Mouse (Mus musculus) kidney, postnatal 0 days (tissue): ENCODE measurements at regions not wholly inside any gene's neighbourhood (a gene's known extent, or its start where the extent isn't known, plus 50 kb on each side); places are given as distances from the start of the nearest gene placed in this dataset.

ENCODE experiments used
- ATAC-seq: fragments of 200-750 bp; cut with Nextera tagmentation; replicated peaks from 2 replicates; pipeline ENCODE4 v1.8.0; 2017; ENCODE audit warnings: low read depth, moderate number of reproducible peaks, moderate TSS enrichment, moderate library complexity; ENCODE audit not compliant: low FRiP score
- DNase-seq: peaks from one replicate; pipeline ENCODE4 v3.0.0-alpha.2; 2016; ENCODE audit warnings: low spot score
- H3K27ac ChIP-seq: fragments of 300-500 bp; sonication (generic); 2 replicates; pipeline ENCODE4 v1.5.1; 2014; ENCODE audit warnings: mild to moderate bottlenecking
- H3K27me3 ChIP-seq: fragments of 300-500 bp; sonication (generic); 2 replicates; pipeline ENCODE4 v1.6.1; 2014; ENCODE audit warnings: low read length, mixed read lengths; ENCODE audit not compliant: insufficient read depth
- H3K36me3 ChIP-seq: fragments of 300-500 bp; sonication (generic); 2 replicates; pipeline ENCODE4 v1.6.1; 2014; ENCODE audit warnings: low read length, mixed read lengths; ENCODE audit not compliant: insufficient read depth
- H3K4me1 ChIP-seq: fragments of 300-500 bp; sonication (generic); replicated peaks from 2 replicates; pipeline ENCODE4 v1.6.1; 2014; ENCODE audit warnings: antibody characterized with exemption, low read length, mixed read lengths; ENCODE audit not compliant: insufficient read depth
- H3K4me2 ChIP-seq: fragments of 300-500 bp; sonication (generic); 2 replicates; pipeline ENCODE4 v1.6.1; 2014; ENCODE audit warnings: mild to moderate bottlenecking, low read length, moderate library complexity, mixed read lengths
- H3K4me3 ChIP-seq: fragments of 300-500 bp; sonication (generic); replicated peaks from 2 replicates; pipeline ENCODE4 v1.5.1; 2014; ENCODE audit warnings: low read depth, low read length
- H3K9ac ChIP-seq: fragments of 300-500 bp; sonication (generic); 2 replicates; pipeline ENCODE4 v1.6.1; 2014; ENCODE audit warnings: low read depth, low read length
- H3K9me3 ChIP-seq: fragments of 300-500 bp; sonication (generic); replicated peaks from 2 replicates; pipeline ENCODE4 v1.6.1; 2016; ENCODE audit warnings: low read length, inconsistent platforms, mixed read lengths
- CTCF ChIP-seq: IDR thresholded peaks from 2 replicates; pipeline ENCODE4 v1.5.1; 2016; ENCODE audit warnings: antibody characterized with exemption, low read depth, mild to moderate bottlenecking, moderate library complexity
- WGBS: fragments of 180-500 bp; shearing (Covaris S2); extraction: QIAGEN DNeasy Blood & Tissue Kit; methylation state at CpG from one replicate; pipeline ENCODE4 v1.1.7; 2014; 5-methylcytosine and 5-hydroxymethylcytosine counted together

- no peaks in the 10 kb centered on the region for H3K36me3 ChIP-seq
- no peak overlapping the region for H3K4me3 ChIP-seq
- no peaks in the 10 kb centered on the region for H3K9me3 ChIP-seq
- H3K27ac ChIP-seq, result 0 out of 2 replicates have a peak overlapping the region, but pooled peaks have one; percentile 36
- ATAC-seq (no peak), DNase-seq (no peak)
- 87% methylated on average over 5 of the region's 5 CpGs for WGBS
- no peak for TF ChIP-seq CTCF
- no peak overlapping the region for H3K4me2 ChIP-seq
- H3K9ac ChIP-seq, result no peak overlapping the region
- no peaks in the 10 kb centered on the region for H3K27me3 ChIP-seq
- peaks cover 4% of the 10 kb centered on the region for H3K4me1 ChIP-seq
Observed at GRCm38 (mm10) chr17:84878316-84878715, 78.2 kb upstream of the Ppm1b start.

GRCm38 (mm10) chr17:84879146-84879545 is 77.4 kb upstream of the Ppm1b start:
- no peaks in the 10 kb centered on the region for H3K9me3 ChIP-seq
- no peaks in the 10 kb centered on the region for H3K36me3 ChIP-seq
- H3K4me3 ChIP-seq, result no peak overlapping the region
- ATAC-seq (peak; percentile 49; the same call in 1 of the 2 replicates), DNase-seq (no peak)
- no peak overlapping the region for H3K4me2 ChIP-seq
- H3K27ac ChIP-seq, result peak overlapping the region; percentile 36; the same call in 1 of the 2 replicates
- no peaks in the 10 kb centered on the region; the same call in 1 of the 2 replicates for H3K4me1 ChIP-seq
- 71% methylated on average over 10 of the region's 10 CpGs for WGBS
- no peak for TF ChIP-seq CTCF
- H3K27me3 ChIP-seq, result no peaks in the 10 kb centered on the region
- H3K9ac ChIP-seq, result no peak overlapping the region

GRCm38 (mm10) chr17:84880946-84881345 is 75.6 kb upstream of the Ppm1b start:
- TF ChIP-seq CTCF, result no peak
- Histone ChIP-seq H3K27me3 (no peaks in the 10 kb centered on the region), H3K4me2 (no peak overlapping the region), H3K9ac (no peak overlapping the region), H3K27ac (no peak overlapping the region), H3K9me3 (no peaks in the 10 kb centered on the region), H3K36me3 (no peaks in the 10 kb centered on the region), H3K4me3 (no peak overlapping the region), H3K4me1 (no peaks in the 10 kb centered on the region)
- 63% methylated on average over 2 of the region's 2 CpGs for WGBS
- DNase-seq (no peak), ATAC-seq (no peak)

- DNase-seq (no peak), ATAC-seq (no peak)
- no peak overlapping the region for H3K27ac ChIP-seq
- TF ChIP-seq CTCF, result no peak
- WGBS, result 86% methylated on average over 5 of the region's 5 CpGs
- no peaks in the 10 kb centered on the region for H3K9me3 ChIP-seq
- H3K4me3 ChIP-seq, result no peak overlapping the region
- H3K9ac ChIP-seq, result no peak overlapping the region
- H3K36me3 ChIP-seq, result no peaks in the 10 kb centered on the region
- H3K27me3 ChIP-seq, result no peaks in the 10 kb centered on the region
- H3K4me2 ChIP-seq, result no peak overlapping the region
- H3K4me1 ChIP-seq, result no peaks in the 10 kb centered on the region
Observed at GRCm38 (mm10) chr17:84888525-84888924, 68.0 kb upstream of the Ppm1b start.

GRCm38 (mm10) chr17:84890871-84891599 is 65.5 kb upstream of the Ppm1b start:
- H3K27ac ChIP-seq, result no peak overlapping the region
- no peaks in the 10 kb centered on the region for H3K4me1 ChIP-seq
- no peaks in the 10 kb centered on the region for H3K9me3 ChIP-seq
- H3K4me2 ChIP-seq, result no peak overlapping the region
- no peaks in the 10 kb centered on the region for H3K27me3 ChIP-seq
- H3K9ac ChIP-seq, result no peak overlapping the region
- H3K4me3 ChIP-seq, result no peak overlapping the region
- no peak for TF ChIP-seq CTCF
- ATAC-seq (no peak), DNase-seq (no peak)
- WGBS, result 72% methylated on average over 12 of the region's 12 CpGs
- H3K36me3 ChIP-seq, result no peaks in the 10 kb centered on the region

- Histone ChIP-seq H3K9ac (no peak overlapping the region), H3K9me3 (no peaks in the 10 kb centered on the region), H3K4me1 (no peaks in the 10 kb centered on the region), H3K4me3 (no peak overlapping the region), H3K27me3 (no peaks in the 10 kb centered on the region), H3K27ac (no peak overlapping the region), H3K36me3 (no peaks in the 10 kb centered on the region), H3K4me2 (no peak overlapping the region)
- ATAC-seq (no peak), DNase-seq (no peak)
- WGBS, result 77% methylated on average over 16 of the region's 16 CpGs
- no peak for TF ChIP-seq CTCF
Observed at GRCm38 (mm10) chr17:84893273-84894033, 63.1 kb upstream of the Ppm1b start.
